Mouse (Mus musculus) hindbrain, embryonic 14.5 days (tissue): ENCODE data around the gene Mob4. TPM values are rescaled to one million over a fixed set of nuclear protein-coding genes. Genes with fewer than 3 reads are reported as not detected.
A peak's percentile ranks its signal among the peaks of the same experiment; 100 is the strongest.

Source experiments
- ATAC-seq: fragments of 200-750 bp; cut with Nextera tagmentation; 2 replicates; pipeline ENCODE4 v1.8.0; 2017; ENCODE audit warnings: moderate number of reproducible peaks, mild to moderate bottlenecking, moderate TSS enrichment, moderate library complexity; ENCODE audit not compliant: low FRiP score
- DNase-seq: peaks from one replicate; pipeline ENCODE4 v3.0.0-alpha.2; 2015; ENCODE audit warnings: low spot score
- H3K27ac ChIP-seq: fragments of 300-500 bp; sonication (generic); 2 replicates; pipeline ENCODE4 v1.5.1; 2014; ENCODE audit warnings: mild to moderate bottlenecking, moderate library complexity
- H3K27me3 ChIP-seq: fragments of 300-500 bp; sonication (generic); 2 replicates; pipeline ENCODE4 v1.6.1; 2014; ENCODE audit warnings: mild to moderate bottlenecking, low read length, mixed read lengths; ENCODE audit not compliant: control insufficient read depth, insufficient read depth
- H3K36me3 ChIP-seq: fragments of 300-500 bp; sonication (generic); replicated peaks from 2 replicates; pipeline ENCODE4 v1.6.1; 2014; ENCODE audit not compliant: control insufficient read depth, insufficient read depth
- H3K4me1 ChIP-seq: fragments of 300-500 bp; sonication (generic); replicated peaks from 2 replicates; pipeline ENCODE4 v1.6.1; 2014; ENCODE audit warnings: antibody characterized with exemption, low read length, mixed read lengths; ENCODE audit not compliant: control insufficient read depth, insufficient read depth
- H3K4me2 ChIP-seq: fragments of 300-500 bp; sonication (generic); replicated peaks from 2 replicates; pipeline ENCODE4 v1.6.1; 2014; ENCODE audit warnings: mild to moderate bottlenecking, moderate library complexity
- H3K4me3 ChIP-seq: fragments of 300-500 bp; sonication (generic); replicated peaks from 2 replicates; pipeline ENCODE4 v1.5.1; 2014; ENCODE audit warnings: mild to moderate bottlenecking, low read length
- H3K9ac ChIP-seq: fragments of 300-500 bp; sonication (generic); 2 replicates; pipeline ENCODE4 v1.6.1; 2014
- H3K9me3 ChIP-seq: fragments of 300-500 bp; sonication (generic); 2 replicates; pipeline ENCODE4 v1.6.1; 2016; ENCODE audit warnings: low read length; ENCODE audit not compliant: control insufficient read depth
- WGBS: fragments of 180-500 bp; shearing (Covaris S2); extraction: QIAGEN DNeasy Blood & Tissue Kit; methylation state at CpG from one replicate; pipeline ENCODE4 v1.1.7; 2014; 5-methylcytosine and 5-hydroxymethylcytosine counted together
- polyA plus RNA-seq: library from polyadenylated mRNA; unstranded; fragments of >200 nt; fragmentation: Nextera tagmentation; extraction: Ambion mirVana; gene quantifications from 2 replicates; pipeline ENCODE4 v1.2.1, GENCODE M21; 2014

Gene Mob4
- polyA plus RNA-seq, 1 experiment from 2014 or later = 177 TPM

- no peak overlapping the region for H3K9ac ChIP-seq
- no peaks in the 10 kb centered on the region for H3K27me3 ChIP-seq
- H3K4me1 ChIP-seq = peaks cover 20% of the 10 kb centered on the region
- no peaks in the 10 kb centered on the region for H3K9me3 ChIP-seq
- WGBS = 93% methylated on average over 5 of the region's 5 CpGs
- H3K4me3 ChIP-seq = no peak overlapping the region
- no peak overlapping the region for H3K27ac ChIP-seq
- DNase-seq (no peak), ATAC-seq (no peak)
- no peaks in the 10 kb centered on the region for H3K36me3 ChIP-seq
- no peak overlapping the region for H3K4me2 ChIP-seq
Observed at GRCm38 (mm10) chr1:55129716-55130115, 1.3 kb upstream of the Mob4 start.

GRCm38 (mm10) chr1:55130190-55130916 lies 678 bp upstream of the Mob4 start:
- DNase-seq = no peak
- no peak for ATAC-seq
- Histone ChIP-seq H3K9ac (peak overlapping the region; percentile 98), H3K9me3 (no peaks in the 10 kb centered on the region), H3K27ac (peak overlapping the region; percentile 96), H3K4me1 (peaks cover 20% of the 10 kb centered on the region), H3K36me3 (no peaks in the 10 kb centered on the region), H3K27me3 (no peaks in the 10 kb centered on the region), H3K4me3 (peak overlapping the region; percentile 80), H3K4me2 (peak overlapping the region; percentile 65)
- WGBS = 71% methylated on average over 10 of the region's 10 CpGs

DNA sequence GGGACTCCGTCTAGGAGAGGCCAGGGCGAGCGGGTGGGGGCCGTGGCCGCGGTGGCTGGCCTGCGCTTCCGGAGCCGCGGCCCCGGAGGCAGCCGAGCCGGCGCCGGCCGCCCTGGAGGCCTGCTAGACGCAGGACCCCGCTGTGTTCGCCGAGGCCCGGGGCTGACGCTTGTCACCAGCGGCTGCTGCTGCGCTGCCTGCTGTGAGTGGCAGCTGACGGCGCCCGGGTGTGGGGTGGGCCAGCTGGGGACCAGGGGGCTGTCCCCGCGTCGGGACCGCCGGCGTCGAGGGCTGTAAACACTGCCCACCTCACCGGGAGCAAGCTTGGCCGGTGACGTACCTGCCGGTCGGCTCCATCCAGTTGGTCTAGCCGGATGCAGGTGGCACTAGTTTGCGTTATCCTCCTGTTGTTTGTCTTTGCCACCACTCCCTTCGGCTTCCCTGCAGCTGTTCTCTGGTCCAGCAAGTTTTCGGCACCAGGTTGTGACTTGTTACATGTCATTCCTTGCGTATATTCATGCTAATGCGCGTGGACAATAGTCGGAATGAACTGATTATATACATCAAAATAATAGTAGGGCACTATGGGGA lies 488 bp downstream of the Mob4 start:
- H3K27ac ChIP-seq = peak overlapping the region; percentile 96
- H3K27me3 ChIP-seq = no peaks in the 10 kb centered on the region
- 0% methylated on average over 47 of the region's 47 CpGs for WGBS
- peak overlapping the region; percentile 65 for H3K4me2 ChIP-seq
- no peak; the same call in 1 of the 2 replicates for ATAC-seq
- H3K36me3 ChIP-seq = 0 out of 2 replicates have a peak, but pooled peaks cover 5% of the 10 kb centered on the region
- H3K9me3 ChIP-seq = no peaks in the 10 kb centered on the region
- peak overlapping the region; percentile 80 for H3K4me3 ChIP-seq
- peak overlapping the region; percentile 98 for H3K9ac ChIP-seq
- peak; percentile 24 for DNase-seq
- peaks cover 20% of the 10 kb centered on the region for H3K4me1 ChIP-seq

- H3K9me3 ChIP-seq = no peaks in the 10 kb centered on the region
- peaks cover 20% of the 10 kb centered on the region for H3K4me1 ChIP-seq
- 0 out of 2 replicates have a peak, but pooled peaks cover 6% of the 10 kb centered on the region for H3K36me3 ChIP-seq
- no peak overlapping the region for H3K27ac ChIP-seq
- 77% methylated on average over 4 of the region's 4 CpGs for WGBS
- H3K27me3 ChIP-seq = no peaks in the 10 kb centered on the region
- no peak for ATAC-seq
- H3K9ac ChIP-seq = peak overlapping the region; percentile 98
- H3K4me3 ChIP-seq = peak overlapping the region; percentile 80
- peak overlapping the region; percentile 65 for H3K4me2 ChIP-seq
- no peak for DNase-seq
Observed at GRCm38 (mm10) chr1:55132308-55132707, 1.3 kb downstream of the Mob4 start.

DNA sequence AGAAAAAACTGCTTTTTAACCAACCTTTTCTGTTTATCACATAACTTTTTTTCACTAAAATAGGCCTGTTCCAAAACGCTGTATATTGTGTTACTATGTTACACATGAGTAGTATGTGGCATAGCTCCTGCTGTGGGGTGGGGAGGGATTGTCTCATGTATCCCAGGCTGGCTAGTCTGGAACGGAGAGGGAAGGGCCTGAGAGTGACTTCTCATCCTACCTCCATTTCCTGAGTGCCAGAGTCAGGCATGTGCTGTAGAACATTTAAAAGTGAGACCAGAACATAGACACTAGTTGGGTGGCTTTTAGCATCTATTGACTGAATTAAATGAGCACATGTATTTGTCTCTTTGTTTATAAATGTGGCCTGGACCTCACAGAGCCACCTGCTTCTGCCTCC lies 2.1 kb downstream of the Mob4 start:
- Histone ChIP-seq H3K4me2 (0 out of 2 replicates have a peak overlapping the region, but pooled peaks have one; percentile 65), H3K4me3 (no peak overlapping the region)
- WGBS = 71% methylated on average over 2 of the region's 2 CpGs

GRCm38 (mm10) chr1:55134301-55134700 lies 3.3 kb downstream of the Mob4 start:
- H3K27me3 ChIP-seq = no peaks in the 10 kb centered on the region
- peaks cover 18% of the 10 kb centered on the region; the same call in 1 of the 2 replicates for H3K36me3 ChIP-seq
- WGBS = 88% methylated on average over 3 of the region's 3 CpGs
- H3K4me1 ChIP-seq = peaks cover 20% of the 10 kb centered on the region
- no peaks in the 10 kb centered on the region for H3K9me3 ChIP-seq
- DNase-seq (no peak), ATAC-seq (no peak)
- no peak overlapping the region for H3K4me3 ChIP-seq
- no peak overlapping the region for H3K4me2 ChIP-seq
- no peak overlapping the region for H3K27ac ChIP-seq
- no peak overlapping the region for H3K9ac ChIP-seq

More for the DNA sequence above, 2.1 kb downstream of the Mob4 start:
- Histone ChIP-seq H3K27ac (no peak overlapping the region), H3K9ac (no peak overlapping the region), H3K4me1 (peaks cover 20% of the 10 kb centered on the region), H3K36me3 (0 out of 2 replicates have a peak, but pooled peaks cover 12% of the 10 kb centered on the region), H3K9me3 (no peaks in the 10 kb centered on the region), H3K27me3 (no peaks in the 10 kb centered on the region)
- DNase-seq = no peak
- ATAC-seq = no peak

GRCm38 (mm10) chr1:55135846-55136245 lies 4.8 kb downstream of the Mob4 start:
- H3K27me3 ChIP-seq = no peaks in the 10 kb centered on the region
- H3K4me2 ChIP-seq = no peak overlapping the region
- 98% methylated on average over 1 of the region's 1 CpGs for WGBS
- no peak for DNase-seq
- peaks cover 15% of the 10 kb centered on the region for H3K4me1 ChIP-seq
- H3K9me3 ChIP-seq = no peaks in the 10 kb centered on the region
- no peak for ATAC-seq
- H3K36me3 ChIP-seq = peaks cover 28% of the 10 kb centered on the region
- no peak overlapping the region for H3K9ac ChIP-seq
- H3K4me3 ChIP-seq = no peak overlapping the region
- H3K27ac ChIP-seq = no peak overlapping the region

- 98% methylated on average over 4 of the region's 4 CpGs for WGBS
- Histone ChIP-seq H3K27ac (no peak overlapping the region), H3K4me1 (no peaks in the 10 kb centered on the region), H3K4me3 (no peak overlapping the region), H3K9me3 (no peaks in the 10 kb centered on the region), H3K9ac (no peak overlapping the region), H3K4me2 (no peak overlapping the region), H3K27me3 (no peaks in the 10 kb centered on the region), H3K36me3 (peaks cover 48% of the 10 kb centered on the region)
- no peak for ATAC-seq
- DNase-seq = no peak
Observed at GRCm38 (mm10) chr1:55144338-55144737, 13.3 kb downstream of the Mob4 start.

DNA sequence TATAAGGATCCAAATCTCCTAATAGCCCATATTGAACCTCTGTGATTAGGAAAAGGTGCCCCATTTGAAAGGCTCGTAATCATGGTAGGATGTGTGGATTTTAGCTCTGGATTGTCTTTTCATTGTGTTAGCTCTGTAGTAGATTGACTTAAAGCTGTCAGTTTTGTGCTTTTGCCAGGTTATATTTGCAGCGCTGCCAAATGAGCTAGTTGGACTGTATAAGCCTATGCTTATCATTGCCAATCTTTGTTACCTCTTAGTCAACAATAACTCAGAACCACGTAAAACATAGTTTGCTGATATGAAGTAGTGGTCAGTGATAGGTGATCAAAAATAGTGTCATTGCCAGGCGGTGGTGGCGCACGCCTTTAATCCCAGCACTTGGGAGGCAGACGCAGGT lies 14.5 kb downstream of the Mob4 start:
- H3K4me1 ChIP-seq = no peaks in the 10 kb centered on the region
- no peak overlapping the region for H3K4me3 ChIP-seq
- H3K27ac ChIP-seq = no peak overlapping the region
- no peak overlapping the region for H3K4me2 ChIP-seq
- no peaks in the 10 kb centered on the region for H3K9me3 ChIP-seq
- peaks cover 54% of the 10 kb centered on the region for H3K36me3 ChIP-seq
- no peaks in the 10 kb centered on the region for H3K27me3 ChIP-seq
- 96% methylated on average over 7 of the region's 7 CpGs for WGBS
- DNase-seq = no peak
- ATAC-seq = no peak
- no peak overlapping the region for H3K9ac ChIP-seq
